Mouse (Mus musculus) ovary, postnatal 36 days (tissue): Measurements from ENCODE around the gene Zap70.
"Not testable (repeated sequence)": the region's sequence is repeated elsewhere in the genome, so short reads cannot be mapped to it uniquely, and the experiment has no call there.

Experiments used
- DNase-seq: peaks from one replicate; pipeline ENCODE4 v3.0.0; 2022; ENCODE audit warnings: low spot score, mixed read lengths

Zap70 gene

DNA sequence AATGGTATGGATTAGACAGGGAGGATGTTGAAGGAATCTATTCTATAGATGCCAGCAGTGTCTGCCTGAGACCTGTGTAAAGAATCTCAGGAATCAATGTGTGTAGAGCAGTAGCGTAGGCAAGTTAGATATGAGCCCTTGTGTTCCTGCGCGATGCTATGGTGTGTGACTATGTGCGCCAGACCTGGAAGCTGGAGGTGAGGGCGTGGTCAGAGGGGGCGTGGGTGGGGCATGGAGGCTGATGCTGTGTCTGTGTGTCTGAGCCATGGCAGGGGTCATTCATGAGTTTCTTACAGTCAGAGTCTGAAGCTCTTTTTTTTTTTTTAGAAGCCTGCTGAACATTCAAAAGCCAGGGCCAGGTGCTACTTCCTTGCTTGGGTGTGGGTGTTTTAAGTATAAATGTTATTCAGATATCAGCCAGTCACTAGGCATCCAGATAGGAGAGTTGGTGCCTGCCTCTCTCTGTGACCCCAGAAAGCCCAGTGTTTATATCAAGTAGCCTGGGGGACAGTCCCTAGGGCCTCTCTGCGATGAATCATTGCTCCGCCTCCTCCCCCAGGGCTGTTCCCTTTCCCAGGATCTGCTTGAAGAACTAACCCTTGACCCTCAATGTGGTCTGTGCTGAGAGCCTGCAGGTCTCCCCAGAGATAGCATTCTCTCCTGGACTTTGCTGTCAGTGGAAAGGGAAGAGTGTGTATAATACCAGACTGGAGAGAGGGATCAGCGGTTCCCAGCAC, 10.8 kb downstream of the Zap70 start:
- no peak for DNase-seq

DNA sequence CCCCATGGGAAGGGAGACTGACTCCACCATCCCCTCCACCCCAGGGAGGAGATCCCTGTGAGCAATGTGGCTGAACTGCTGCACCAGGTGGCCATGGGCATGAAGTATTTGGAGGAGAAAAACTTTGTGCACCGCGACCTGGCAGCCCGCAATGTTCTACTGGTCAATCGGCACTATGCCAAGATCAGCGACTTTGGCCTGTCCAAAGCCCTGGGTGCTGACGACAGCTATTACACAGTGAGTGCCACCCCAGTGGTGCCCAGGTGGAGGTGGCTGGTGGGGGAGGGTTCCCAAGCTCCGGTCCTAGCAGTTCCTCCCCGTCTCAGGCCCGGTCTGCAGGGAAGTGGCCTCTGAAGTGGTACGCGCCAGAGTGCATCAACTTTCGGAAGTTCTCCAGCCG, 19.2 kb downstream of the Zap70 start:
- no peak for DNase-seq

- DNase-seq, result no peak
Observed at GRCm38 (mm10) chr1:36782476-36782875, 20.9 kb downstream of the Zap70 start.

- peak; percentile 63 for DNase-seq
Observed at GRCm38 (mm10) chr1:36784365-36785134, 23.0 kb downstream of the Zap70 start.

DNA sequence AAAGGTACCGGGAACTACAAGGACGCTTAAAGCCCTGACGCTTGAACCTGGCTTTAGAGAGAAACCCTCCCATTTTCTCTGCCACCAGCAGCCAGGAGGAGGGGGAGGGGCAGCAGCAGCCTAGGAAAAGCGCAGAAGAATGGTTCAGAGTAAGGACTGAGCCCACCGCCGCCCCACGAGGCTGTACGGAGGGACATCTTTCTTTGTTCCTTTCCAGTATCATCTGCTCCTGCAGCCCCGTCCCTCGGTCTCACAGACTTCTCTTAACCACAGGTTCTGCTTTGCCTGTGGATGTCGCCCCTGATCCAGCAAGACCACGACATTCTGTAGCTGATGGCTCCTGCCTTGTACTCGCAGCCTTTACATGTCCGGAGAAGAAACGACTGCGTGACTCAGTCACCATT, 23.6 kb downstream of the Zap70 start:
- peak; percentile 25 for DNase-seq

DNA sequence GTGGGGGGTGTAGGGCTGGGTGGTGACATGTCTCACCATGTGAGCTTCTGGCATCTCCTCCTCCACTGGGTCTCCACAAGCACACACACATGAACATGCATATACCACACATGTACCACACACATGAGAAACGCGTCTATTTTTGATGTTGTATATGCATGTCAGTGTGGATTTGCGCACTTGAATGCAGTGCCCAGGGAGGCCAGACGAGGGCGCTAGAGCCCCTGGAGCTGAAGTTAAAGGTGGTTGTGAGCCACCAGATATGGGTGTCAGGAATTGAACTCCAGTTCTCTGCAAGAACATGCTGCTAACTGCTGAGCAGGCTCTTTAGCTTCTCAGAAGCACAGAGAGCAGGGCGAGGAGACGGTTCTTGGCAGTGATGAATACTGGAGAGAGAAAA, 24.8 kb downstream of the Zap70 start:
- DNase-seq, result no peak

DNA sequence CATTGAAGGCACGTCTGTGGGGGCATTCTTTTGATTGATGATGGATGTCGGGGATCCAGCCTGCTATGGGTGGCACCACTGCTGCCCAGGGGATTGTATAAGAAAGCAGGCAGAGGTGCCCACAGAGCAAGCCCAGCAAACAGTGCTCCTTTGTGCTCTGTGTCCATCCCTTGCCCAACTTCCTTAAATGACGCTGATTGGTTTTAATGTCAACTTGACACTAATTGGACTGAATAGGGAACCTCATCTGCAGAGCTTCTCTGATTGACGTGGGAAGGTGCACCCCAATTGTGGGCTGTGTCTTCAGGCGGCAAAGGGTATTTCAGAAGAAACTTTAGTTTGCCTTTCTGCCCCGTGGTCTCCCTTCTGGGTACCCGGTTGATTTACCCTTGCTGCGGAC, 27.8 kb downstream of the Zap70 start:
- no peak for DNase-seq

DNA sequence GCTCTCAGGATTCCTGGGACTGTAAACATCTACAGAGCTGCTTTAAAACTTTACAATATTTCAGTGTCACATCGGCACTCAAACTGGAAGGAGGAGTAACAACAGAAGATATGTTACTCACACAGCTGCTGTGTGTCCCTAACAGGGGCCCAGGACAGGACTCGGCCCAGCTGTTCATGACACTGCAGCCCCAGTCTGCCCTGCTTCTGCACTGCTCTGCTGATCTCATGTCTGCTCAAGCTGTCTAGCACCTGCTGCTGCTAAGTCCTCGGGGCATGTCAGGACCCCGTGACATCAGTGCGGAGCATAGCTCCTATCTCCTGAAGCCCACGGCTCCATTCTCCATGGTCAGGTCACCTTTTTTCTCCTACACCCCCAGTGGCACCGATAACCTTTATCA, 35.1 kb downstream of the Zap70 start:
- no peak for DNase-seq

- DNase-seq, result no peak
Observed at GRCm38 (mm10) chr1:36797481-36797880, 35.9 kb downstream of the Zap70 start.

DNA sequence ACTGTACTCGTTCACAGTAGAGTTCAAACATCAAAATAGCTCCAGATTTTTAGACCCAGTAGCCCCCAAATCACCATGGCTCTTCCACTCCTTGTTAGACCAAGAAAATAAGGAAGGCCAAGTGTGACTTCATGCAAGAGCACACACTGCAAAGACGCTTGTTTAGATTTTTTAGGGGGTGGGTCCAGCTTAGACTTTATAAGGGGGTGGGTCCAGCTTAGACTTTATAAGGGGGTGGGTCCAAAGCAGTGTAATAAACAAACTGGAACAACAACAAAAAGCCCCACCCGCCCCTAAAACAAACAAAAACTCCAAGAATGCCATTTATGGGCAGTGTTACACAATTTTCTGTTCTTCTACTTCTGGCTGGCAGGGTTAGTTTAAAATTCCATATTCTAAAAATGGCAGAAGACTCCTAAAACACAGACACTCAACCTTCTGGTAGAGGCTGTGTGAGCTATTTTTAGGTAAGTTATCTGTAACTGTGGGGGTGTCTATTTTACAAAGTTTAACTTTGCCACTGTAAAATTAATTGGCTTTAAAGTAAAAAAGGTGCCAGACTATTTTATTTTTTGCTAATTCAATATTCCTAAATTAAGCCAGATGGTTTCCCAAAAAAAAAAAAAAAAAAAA, 38.9 kb downstream of the Zap70 start:
- no peak for DNase-seq

DNA sequence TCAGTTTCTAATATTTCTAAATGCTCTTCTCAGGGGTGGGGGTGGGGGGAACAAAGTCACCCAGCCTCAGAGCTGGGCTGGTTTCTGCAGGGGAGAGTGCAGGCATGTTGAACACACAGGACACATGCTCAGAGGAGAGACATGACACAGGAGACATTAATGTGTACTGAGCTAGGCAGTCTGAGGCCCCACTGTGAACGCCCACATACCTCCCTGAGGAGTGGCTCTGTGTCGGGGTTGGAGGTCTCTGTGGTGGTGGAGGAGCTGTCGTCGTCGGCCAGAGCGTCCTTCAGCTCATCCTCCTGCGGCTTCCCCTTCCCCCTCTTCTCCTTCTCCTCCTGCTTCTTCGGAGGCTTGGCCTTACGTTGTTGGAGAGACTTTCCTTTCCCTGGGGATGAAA, 42.7 kb downstream of the Zap70 start:
- no peak for DNase-seq

GRCm38 (mm10) chr1:36804833-36805232, 43.2 kb downstream of the Zap70 start:
- DNase-seq, result no peak

DNA sequence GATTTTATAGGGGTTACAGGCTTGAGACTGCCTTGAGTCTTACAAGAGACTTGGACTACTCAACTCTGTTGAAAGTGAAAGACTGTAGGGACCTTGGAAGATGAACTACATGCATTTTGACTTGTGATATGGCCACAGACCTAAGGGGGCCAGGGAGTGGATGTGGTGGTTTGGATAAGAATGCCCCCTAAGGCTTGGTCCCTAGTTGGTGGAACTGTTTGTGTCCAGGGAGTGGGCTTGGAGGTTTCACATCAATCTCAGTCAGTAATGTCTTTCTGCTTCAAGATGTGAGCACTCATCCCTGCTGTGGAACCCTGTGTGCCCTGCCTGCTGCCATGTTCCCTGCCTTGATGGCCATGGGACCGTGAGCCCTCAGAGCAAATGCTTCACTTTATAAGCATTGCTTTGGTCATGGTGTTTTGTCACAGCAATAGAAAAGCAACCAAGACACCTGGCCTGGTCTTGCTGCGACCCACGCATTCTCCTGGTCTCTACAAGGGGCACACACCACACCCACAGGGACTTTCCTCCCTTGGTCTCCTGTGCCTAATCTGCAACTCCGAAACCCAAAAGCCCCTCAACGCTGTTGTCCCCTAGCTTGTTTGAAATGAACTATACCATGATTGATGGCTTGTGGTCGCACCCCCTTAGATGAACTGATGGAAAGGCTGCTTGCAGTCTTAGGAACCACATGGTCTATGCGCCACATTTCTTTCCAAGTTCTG, 44.7 kb downstream of the Zap70 start:
- no peak for DNase-seq

DNA sequence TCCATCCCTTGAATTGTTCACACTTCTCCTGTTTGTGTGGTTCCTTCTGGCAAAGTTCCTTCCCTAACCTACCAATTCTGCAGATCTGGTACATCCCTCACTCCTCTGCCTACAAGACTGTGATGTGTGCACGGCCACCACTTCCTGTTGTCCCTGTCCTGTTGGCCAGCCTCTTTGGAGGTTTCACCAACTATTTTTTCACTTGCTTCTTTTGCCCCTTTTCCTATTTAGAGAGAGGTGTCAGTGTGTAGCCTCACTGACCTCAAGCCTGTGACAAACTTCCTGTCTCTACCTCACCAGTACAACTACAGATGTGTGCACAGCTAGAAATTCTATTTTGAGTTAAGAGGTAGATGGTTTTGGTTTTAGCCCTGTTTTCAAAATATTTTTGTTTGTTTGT, 45.5 kb downstream of the Zap70 start:
- DNase-seq, result no peak

DNA sequence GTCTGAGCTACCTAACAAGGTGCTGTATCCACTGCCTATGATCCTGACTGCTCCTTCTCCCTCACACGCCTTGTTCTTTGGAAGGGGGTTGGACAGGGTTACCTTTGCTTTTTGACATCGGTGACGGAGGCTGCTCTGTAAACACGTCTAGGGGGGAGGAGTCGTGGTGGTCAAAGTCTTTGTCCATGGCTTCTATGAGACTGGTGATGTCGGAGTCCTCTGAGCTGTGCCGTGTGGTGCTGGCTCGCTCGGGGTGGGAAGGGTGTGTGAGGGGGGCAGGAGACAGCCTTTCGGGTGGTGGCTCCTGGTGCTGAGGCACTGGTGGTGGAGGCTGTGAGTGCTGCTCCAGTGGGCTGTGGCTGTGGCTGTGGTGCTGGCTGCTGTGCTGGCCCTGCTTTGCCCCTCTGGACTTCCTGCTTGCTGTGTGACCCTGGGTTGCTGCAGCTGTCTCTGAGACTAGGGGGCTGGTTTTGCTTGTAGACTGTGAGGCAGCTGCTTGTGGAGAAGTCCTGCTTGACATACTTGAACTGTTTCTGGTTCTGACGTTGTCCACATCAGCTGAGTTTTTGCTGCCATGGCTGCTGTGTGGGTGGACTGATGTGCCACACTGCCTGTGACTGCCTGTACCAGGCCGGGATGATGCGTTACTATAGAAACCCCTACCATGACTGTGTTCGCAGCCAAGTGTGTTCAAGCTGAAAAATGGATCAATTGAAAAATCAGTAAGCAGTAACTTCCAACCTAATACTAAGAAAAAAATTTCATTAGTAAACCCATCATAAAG, 46.4 kb downstream of the Zap70 start:
- no peak for DNase-seq

GRCm38 (mm10) chr1:36811806-36812205, 50.2 kb downstream of the Zap70 start:
- no peak for DNase-seq

- DNase-seq, result no peak
Observed at GRCm38 (mm10) chr1:36813415-36813814, 51.8 kb downstream of the Zap70 start.

GRCm38 (mm10) chr1:36814271-36814903, 52.8 kb downstream of the Zap70 start:
- no peak for DNase-seq

DNA sequence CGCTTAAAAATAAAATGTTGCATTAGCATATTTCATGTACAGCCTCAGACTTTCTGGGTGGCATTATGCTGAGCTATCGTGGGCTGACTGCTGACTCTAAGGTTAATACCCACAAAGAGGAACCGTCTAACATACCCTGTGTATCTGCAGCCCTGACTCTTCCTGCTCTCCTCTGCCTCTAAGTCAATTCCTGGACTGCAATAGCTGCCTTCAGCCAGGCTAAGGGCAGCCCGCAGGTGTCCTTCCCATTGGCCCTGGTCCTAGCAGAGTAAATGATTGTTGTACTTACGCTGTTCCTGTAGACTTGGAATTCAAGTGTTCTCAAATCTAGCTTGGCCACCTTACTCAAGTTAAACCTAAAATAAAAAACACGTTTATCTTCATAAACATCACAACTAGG, 53.6 kb downstream of the Zap70 start:
- no peak for DNase-seq

DNA sequence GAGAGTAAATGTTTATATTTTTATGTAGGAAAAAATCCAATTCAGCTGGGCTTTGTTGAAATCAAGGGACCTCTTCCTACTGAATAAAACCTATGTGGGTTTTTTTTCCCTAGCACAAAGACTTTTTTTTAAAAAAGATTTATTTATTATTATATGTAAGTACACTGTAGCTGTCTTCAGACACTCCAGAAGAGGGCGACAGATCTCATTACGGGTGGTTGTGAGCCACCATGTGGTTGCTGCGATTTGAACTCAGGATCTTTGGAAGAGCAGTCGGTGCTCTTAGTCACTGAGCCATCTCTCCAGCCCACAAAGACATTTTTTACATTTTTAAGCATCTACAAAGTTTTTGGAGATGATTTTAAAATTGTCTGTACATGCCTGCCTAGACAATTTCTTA, 60.3 kb downstream of the Zap70 start:
- DNase-seq, result not testable (repeated sequence)

- DNase-seq, result no peak
Observed at GRCm38 (mm10) chr1:36824356-36824755, 62.8 kb downstream of the Zap70 start.
